Mouse (Mus musculus): Measurements from ENCODE around the gene Apol9a. TPM values are rescaled to one million over a fixed set of nuclear protein-coding genes. Genes with fewer than 3 reads are reported as not detected.

Apol9a gene
- total RNA-seq, 1 experiment from 2014 or later: not detected

GRCm38 (mm10) chr15:77356248-77356810 is 54.6 kb downstream of the Apol9a start:
- ATAC-seq (replicated peaks; ENCODE audit: insufficient number of reproducible peaks, low FRiP score, low TSS enrichment, poor library complexity, severe bottlenecking): no peak

DNA sequence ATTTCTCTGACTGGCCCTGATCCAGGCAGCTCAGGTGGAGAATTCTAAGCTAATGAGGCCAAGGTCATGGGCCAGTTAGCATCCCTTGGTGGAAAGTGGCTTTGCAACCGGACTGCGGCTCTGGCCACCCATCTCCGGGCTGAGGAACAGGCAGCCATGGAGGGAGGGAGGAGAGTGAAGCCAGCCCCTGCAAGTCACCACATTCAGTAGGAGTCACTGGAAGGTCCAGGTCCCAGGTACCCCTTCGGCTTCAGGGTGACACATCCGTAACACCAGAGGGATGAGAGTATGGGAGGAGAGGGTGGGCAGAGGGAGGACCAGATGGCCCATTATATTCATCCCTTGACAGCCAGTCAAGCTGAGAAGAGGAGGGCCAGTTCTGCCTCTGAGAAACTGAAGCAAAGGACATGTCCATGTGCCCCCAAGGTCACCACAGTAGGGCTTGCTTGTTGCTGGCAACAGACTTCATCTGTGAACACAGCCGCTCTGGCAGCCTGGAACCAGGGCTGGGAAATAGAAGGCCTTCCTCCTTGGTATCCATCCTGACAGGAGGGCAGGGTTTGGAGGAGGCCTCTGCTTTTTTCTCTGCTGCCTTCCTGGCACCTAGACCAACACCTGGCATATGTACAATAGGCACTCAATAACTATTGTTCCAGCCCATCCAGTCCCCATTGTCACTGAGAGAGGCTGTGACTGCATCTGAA is 55.9 kb downstream of the Apol9a start:
- ATAC-seq (replicated peaks; ENCODE audit: insufficient number of reproducible peaks, low FRiP score, low TSS enrichment, poor library complexity, severe bottlenecking): no peak

GRCm38 (mm10) chr15:77354496-77354847 is 56.5 kb downstream of the Apol9a start:
- no peak for ATAC-seq (replicated peaks; ENCODE audit: insufficient number of reproducible peaks, low FRiP score, low TSS enrichment, poor library complexity, severe bottlenecking)

Other genes starting within 250 kb of the Apol9a start
- gene Rbfox2, start 104.1 kb downstream of the Apol9a start, total RNA-seq (2017): 0.29 TPM in 1 of 3 replicates, not detected in the others
- gene Apol7a, start 12.0 kb downstream of the Apol9a start, total RNA-seq (2017): not detected in 3 replicates
- gene Apol7b, start 36.4 kb upstream of the Apol9a start, total RNA-seq (2017): 1.8 TPM in 1 of 3 replicates, not detected in the others
- gene Apol10a, start 65.9 kb upstream of the Apol9a start, total RNA-seq (2017): 1.3 TPM in 1 of 3 replicates, not detected in the others
- gene Apol11a, start 97.1 kb upstream of the Apol9a start, total RNA-seq (2017): not detected in 3 replicates
- gene Apol7c, start 122.2 kb upstream of the Apol9a start, total RNA-seq (2017): 0.78 to 2.2 TPM in 2 of 3 replicates, not detected in the other
- gene 1700025B11Rik, start 150.8 kb upstream of the Apol9a start, total RNA-seq (2017): not detected in 3 replicates
- not detected in 3 replicates for gene Apol10b, start 185.0 kb upstream of the Apol9a start, total RNA-seq (2017)
- gene Gm36245, start 188.1 kb upstream of the Apol9a start, total RNA-seq (2017): not detected in 3 replicates
- gene Apol11b, start 232.2 kb upstream of the Apol9a start, total RNA-seq (2017): 1.4 to 17.2 TPM (median 11.4 TPM) in 3 replicates

Data from monocyte, adult 5-6 weeks (primary cell).